Mouse (Mus musculus) heart, adult 2 months (tissue): ENCODE measurements around the gene Gm10490. TPM values are rescaled to one million over a fixed set of nuclear protein-coding genes. Genes with fewer than 3 reads are reported as not detected.
A peak's percentile ranks its signal among the peaks of the same experiment; 100 is the strongest.
"Not testable (repeated sequence)": the region's sequence is repeated elsewhere in the genome, so short reads cannot be mapped to it uniquely, and the experiment has no call there.

ENCODE experiments used
- DNase-seq, 2 experiments: peaks; one replicate each; pipeline ENCODE4 v3.0.0; 2021
- H3K27ac ChIP-seq: fragments of 200-600 bp; 2 replicates; pipeline ENCODE4 v1.8.1; 2022
- H3K27me3 ChIP-seq: fragments of 200-500 bp; 2 replicates; pipeline ENCODE4 v1.6.1; 2012; ENCODE audit warnings: mild to moderate bottlenecking, low read length, inconsistent platforms, mixed read lengths; ENCODE audit not compliant: control insufficient read depth, insufficient read depth
- H3K36me3 ChIP-seq: fragments of 200-500 bp; 2 replicates; pipeline ENCODE4 v1.6.1; 2012; ENCODE audit warnings: low read length, inconsistent platforms; ENCODE audit not compliant: control insufficient read depth, insufficient read depth
- H3K4me1 ChIP-seq: fragments of 200-500 bp; 2 replicates; pipeline ENCODE4 v1.6.1; 2011; ENCODE audit warnings: low read length; ENCODE audit not compliant: control insufficient read depth, insufficient read depth
- H3K4me3 ChIP-seq: fragments of 200-600 bp; 2 replicates; pipeline ENCODE4 v1.8.1; 2022
- H3K79me2 ChIP-seq: fragments of 200-500 bp; replicated peaks from 2 replicates; pipeline ENCODE4 v1.6.1; 2012; ENCODE audit warnings: mild to moderate bottlenecking, inconsistent platforms, low read length, moderate library complexity, mixed read lengths; ENCODE audit not compliant: control insufficient read depth, insufficient read depth
- H3K9ac ChIP-seq: fragments of 200-500 bp; 2 replicates; pipeline ENCODE4 v1.6.1; 2012; ENCODE audit warnings: low read depth, mild to moderate bottlenecking, control low read depth, inconsistent platforms, low read length, mixed read lengths
- CTCF ChIP-seq: fragments of 200-600 bp; IDR thresholded peaks from 2 replicates; pipeline ENCODE4 v1.8.1; 2022; ENCODE audit warnings: antibody characterized with exemption, mild to moderate bottlenecking, moderate library complexity
- EP300 ChIP-seq: fragments of 200-500 bp; IDR thresholded peaks from 2 replicates; pipeline ENCODE4 v1.6.1; 2011; ENCODE audit warnings: low read depth, low read length, control low read depth; ENCODE audit not compliant: insufficient read depth
- POLR2A ChIP-seq: fragments of 200-500 bp; IDR thresholded peaks from 2 replicates; pipeline ENCODE4 v1.6.1; 2011; ENCODE audit warnings: mild to moderate bottlenecking, low read depth, low read length, control low read depth; ENCODE audit not compliant: insufficient read depth
- WGBS: fragments of 180-500 bp; shearing (Covaris S2); methylation state at CpG from one replicate; pipeline ENCODE4 v1.1.7; 2018; 5-methylcytosine and 5-hydroxymethylcytosine counted together
- intact Hi-C: fragments of 180-260 bp; cut with DNase I; formaldehyde crosslinking; loops from one replicate; pipeline ENCODE4 v1.15.1; 2025
- polyA plus RNA-seq: library from polyadenylated mRNA; depleted of rRNA; stranded (reverse); fragments of >200 nt; gene quantifications from 2 replicates; pipeline ENCODE4 v1.2.3, GENCODE M21; 2012
- total RNA-seq, 2 experiments: library from RNA; stranded (reverse); gene quantifications; 2 replicates each; pipeline ENCODE4 v1.2.3; 2021

Gene Gm10490
- total and polyA plus RNA-seq, 3 experiments = not detected

GRCm38 (mm10) chrX:7917960-7918359, 8.6 kb downstream of the Gm10490 start:
- H3K27me3 ChIP-seq = peaks cover 10% of the 10 kb centered on the region
- H3K9ac ChIP-seq, H3K27ac ChIP-seq, H3K36me3 ChIP-seq, DNase-seq, H3K4me1 ChIP-seq, H3K79me2 ChIP-seq, H3K4me3 ChIP-seq, intact Hi-C loops: not testable (repeated sequence)
- TF ChIP-seq CTCF = 0 out of 2 replicates have a peak, but pooled peaks have one; percentile 17
- 60% methylated on average over 6 of the region's 6 CpGs for WGBS

GRCm38 (mm10) chrX:7919601-7920383, 10.4 kb downstream of the Gm10490 start, which contains the start of gene Pcsk1n:
Gene Pcsk1n, plus strand, starts transcription at chrX:7919822.
- peaks cover 11% of the 10 kb centered on the region for H3K27me3 ChIP-seq
- H3K4me3 ChIP-seq = no peak within 1 kb of the TSS
- intact Hi-C loops = no loop called here
- H3K27ac ChIP-seq = no peak within 1 kb of the TSS
- no peaks in the 10 kb centered on the region for H3K4me1 ChIP-seq
- no peak for TF ChIP-seq EP300
- no peak for TF ChIP-seq CTCF
- no peak for TF ChIP-seq POLR2A
- no peaks in the 10 kb centered on the region for H3K36me3 ChIP-seq
- WGBS = 17% methylated on average over 38 of the region's 40 CpGs
- no peaks in the 10 kb centered on the region for H3K79me2 ChIP-seq
- no peak within 1 kb of the TSS for H3K9ac ChIP-seq
- no peak for DNase-seq

DNA sequence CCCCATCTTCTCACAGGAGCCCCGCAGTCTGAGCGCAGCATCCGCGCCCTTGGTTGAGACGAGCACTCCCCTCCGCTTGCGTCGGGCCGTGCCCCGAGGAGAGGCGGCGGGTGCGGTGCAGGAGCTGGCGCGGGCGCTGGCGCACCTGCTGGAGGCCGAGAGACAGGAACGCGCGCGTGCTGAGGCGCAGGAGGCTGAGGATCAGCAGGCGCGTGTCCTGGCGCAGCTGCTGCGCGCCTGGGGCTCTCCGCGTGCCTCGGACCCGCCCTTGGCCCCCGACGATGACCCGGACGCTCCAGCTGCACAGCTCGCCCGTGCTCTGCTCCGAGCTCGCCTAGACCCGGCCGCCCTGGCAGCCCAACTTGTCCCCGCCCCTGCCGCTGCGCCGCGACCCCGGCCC, 12.7 kb downstream of the Gm10490 start:
- H3K4me1 ChIP-seq = no peaks in the 10 kb centered on the region
- H3K27ac ChIP-seq = no peak overlapping the region
- H3K9ac ChIP-seq = no peak overlapping the region
- 10% methylated on average over 46 of the region's 48 CpGs for WGBS
- no peak for TF ChIP-seq EP300
- no peaks in the 10 kb centered on the region for H3K36me3 ChIP-seq
- no peaks in the 10 kb centered on the region for H3K79me2 ChIP-seq
- peaks cover 11% of the 10 kb centered on the region for H3K27me3 ChIP-seq
- no peak overlapping the region for H3K4me3 ChIP-seq
- no peak for DNase-seq
- intact Hi-C loops = no loop called here

DNA sequence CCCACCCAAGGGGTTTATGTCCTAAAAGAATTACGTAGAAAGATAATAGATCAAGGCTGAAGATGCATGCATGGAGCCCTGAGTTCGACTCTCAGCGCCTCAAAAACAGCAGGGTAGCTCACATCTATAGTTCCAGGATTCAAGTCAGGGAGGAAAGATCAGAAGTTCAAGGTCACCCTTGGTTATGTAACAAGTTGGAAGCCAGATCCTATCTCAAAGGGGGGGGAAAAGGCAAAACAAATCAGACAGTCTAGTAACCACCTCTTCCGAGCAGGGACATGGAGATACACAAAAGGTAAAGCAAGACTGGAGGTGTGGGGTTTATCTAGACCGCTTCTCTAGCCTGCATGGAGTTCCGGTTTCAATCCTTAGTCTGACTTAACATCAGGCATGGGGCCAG, 16.9 kb downstream of the Gm10490 start:
- no peak overlapping the region for H3K27ac ChIP-seq
- no peak overlapping the region for H3K9ac ChIP-seq
- H3K4me3 ChIP-seq = no peak overlapping the region
- peaks cover 8% of the 10 kb centered on the region for H3K27me3 ChIP-seq
- H3K4me1 ChIP-seq = no peaks in the 10 kb centered on the region
- TF ChIP-seq POLR2A = no peak
- no peak for TF ChIP-seq CTCF
- no peak for TF ChIP-seq EP300
- no peaks in the 10 kb centered on the region for H3K79me2 ChIP-seq
- H3K36me3 ChIP-seq = no peaks in the 10 kb centered on the region
- DNase-seq = no peak
- intact Hi-C loops = no loop called here
- WGBS = 64% methylated on average over 6 of the region's 6 CpGs

DNA sequence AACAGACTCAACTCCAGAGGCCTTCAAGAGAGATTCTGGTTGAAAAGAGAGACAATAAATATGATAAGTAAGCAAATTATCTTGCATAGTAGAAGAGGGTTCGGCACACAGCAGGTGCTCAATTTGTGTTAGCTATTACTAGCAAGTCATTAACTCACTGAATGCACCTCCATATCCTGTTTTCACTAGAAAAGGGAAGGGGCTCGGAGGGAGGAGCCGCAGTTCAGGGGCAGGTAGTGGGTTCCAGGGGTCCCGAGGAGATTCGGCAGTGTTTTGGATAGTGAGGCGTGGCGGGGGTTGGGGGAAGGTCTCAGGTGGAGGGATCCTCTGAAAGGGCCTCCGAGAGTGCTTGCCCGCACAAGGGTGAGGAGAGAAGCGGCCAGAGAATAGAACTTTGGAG, 17.8 kb downstream of the Gm10490 start:
- H3K4me1 ChIP-seq = no peaks in the 10 kb centered on the region
- DNase-seq = no peak
- no peaks in the 10 kb centered on the region for H3K36me3 ChIP-seq
- H3K9ac ChIP-seq = no peak overlapping the region
- peaks cover 5% of the 10 kb centered on the region for H3K27me3 ChIP-seq
- H3K27ac ChIP-seq = no peak overlapping the region
- H3K79me2 ChIP-seq = no peaks in the 10 kb centered on the region
- intact Hi-C loops = no loop called here
- no peak overlapping the region for H3K4me3 ChIP-seq
- no peak for TF ChIP-seq EP300
- TF ChIP-seq POLR2A = no peak
- no peak for TF ChIP-seq CTCF
- WGBS = 32% methylated on average over 10 of the region's 10 CpGs

GRCm38 (mm10) chrX:7928270-7928790, 19.0 kb downstream of the Gm10490 start, which contains the start of gene Eras:
Gene Eras, minus strand, starts transcription at chrX:7928607.
- H3K27ac ChIP-seq = no peak within 1 kb of the TSS
- TF ChIP-seq CTCF (no peak), POLR2A (no peak), EP300 (no peak)
- no peak within 1 kb of the TSS for H3K4me3 ChIP-seq
- no peaks in the 10 kb centered on the region for H3K4me1 ChIP-seq
- no peak within 1 kb of the TSS for H3K9ac ChIP-seq
- 28% methylated on average over 19 of the region's 19 CpGs for WGBS
- no peaks in the 10 kb centered on the region for H3K79me2 ChIP-seq
- no peaks in the 10 kb centered on the region for H3K36me3 ChIP-seq
- no peak for DNase-seq
- no peaks in the 10 kb centered on the region; the same call in 1 of the 2 replicates for H3K27me3 ChIP-seq
- intact Hi-C loops = no loop called here
